ENCODE assay signal across 13 mouse cellular contexts in the genomic region with DNA sequence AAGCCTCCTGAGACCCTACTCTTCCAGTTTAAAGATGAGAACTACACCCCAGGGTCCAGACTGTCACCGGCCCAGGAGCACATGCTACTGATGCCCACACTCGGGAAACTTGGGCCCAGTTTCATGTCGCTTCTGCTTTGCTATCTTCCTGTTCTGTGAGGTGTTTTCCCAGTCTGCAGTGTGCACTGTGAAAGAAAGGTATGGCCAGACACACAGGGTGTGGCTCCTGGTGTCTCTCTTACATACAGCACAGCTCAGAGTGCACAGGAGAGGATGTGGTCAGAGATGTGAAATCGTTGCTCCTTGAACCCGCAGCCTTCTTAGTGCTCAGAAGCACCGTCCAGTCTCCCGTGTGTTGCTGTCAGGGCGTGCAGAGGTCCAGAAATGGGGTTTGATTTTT. TPM values are rescaled to one million over a fixed set of nuclear protein-coding genes. Genes with fewer than 3 reads are reported as not detected.
DNase-seq lines count a peak whose midpoint lies in the region; ATAC-seq lines count a peak whose summit lies in the region.
"Had no signal": no experiment of that assay in that cellular context is flagged by ENCODE, and none has a peak within 500 bp of the region (broad histone marks: within the 10 kb centered on the region; RNA-seq: fewer than 3 reads in every experiment).

No protein-coding gene starts in this region.

- no peak overlapping the region for H3K9ac ChIP-seq in liver, embryonic 11.5 days (ENCODE audit: low read depth, low read length)
- no peak overlapping the region for H3K9ac ChIP-seq in liver, embryonic 12.5 days
- H3K9ac ChIP-seq: forebrain, embryonic 12.5 days; lung, embryonic 15.5 days had no signal

- no peak overlapping the region for H3K4me2 ChIP-seq in liver, embryonic 11.5 days
- no peak overlapping the region for H3K4me2 ChIP-seq in liver, embryonic 12.5 days
- H3K4me2 ChIP-seq: forebrain, embryonic 12.5 days; lung, embryonic 15.5 days had no signal

- no peak overlapping the region for H3K4me3 ChIP-seq in liver, embryonic 11.5 days (ENCODE audit: low read depth, low read length)
- no peak overlapping the region for H3K4me3 ChIP-seq in liver, embryonic 12.5 days
- H3K4me3 ChIP-seq: forebrain, embryonic 12.5 days; lung, embryonic 15.5 days; myocyte had no signal

- WGBS in liver, embryonic 11.5 days, result 57% methylated on average over 8 of the region's 8 CpGs
- 41% methylated on average over 8 of the region's 8 CpGs for WGBS in liver, embryonic 12.5 days (ENCODE audit: insufficient replicate concordance)

- DNase-seq in liver, embryonic 11.5 days (ENCODE audit: low spot score), result no peak
- peak; percentile 77 for DNase-seq in naive thymus-derived CD4-positive, alpha-beta T cell, adult 2 months (ENCODE audit: low read depth)
- peak; percentile 54 for DNase-seq in thymus, postnatal 14 days
- no peak for DNase-seq in ovary, postnatal 14 days (ENCODE audit: low spot score)
- DNase-seq in left cerebral cortex, adult 9 months (ENCODE audit: low spot score in 2 of 2), result no peak
- DNase-seq in layer of hippocampus, adult 18-20 months (ENCODE audit: low spot score in 2 of 2), result no peak
- DNase-seq: right cerebral cortex, postnatal 14 days had no signal

- no peaks in the 10 kb centered on the region for H3K27me3 ChIP-seq in liver, embryonic 11.5 days (replicated peaks; ENCODE audit: control insufficient read depth, insufficient read depth, low read length)
- H3K27me3 ChIP-seq in liver, embryonic 12.5 days (replicated peaks), result no peaks in the 10 kb centered on the region
- H3K27me3 ChIP-seq: lung, embryonic 15.5 days had no signal

- H3K9me3 ChIP-seq in liver, embryonic 11.5 days (ENCODE audit: control insufficient read depth, low read length), result no peaks in the 10 kb centered on the region
- H3K9me3 ChIP-seq in liver, embryonic 12.5 days (replicated peaks), result no peaks in the 10 kb centered on the region
- H3K9me3 ChIP-seq: lung, embryonic 15.5 days had no signal

- 0 out of 2 replicates have a peak, but pooled peaks have one; percentile 29 for ATAC-seq in liver, embryonic 11.5 days (replicated peaks; ENCODE audit: low FRiP score)
- no peak for ATAC-seq in liver, embryonic 12.5 days
- ATAC-seq in erythroid progenitor cell, adult 5-6 weeks (replicated peaks; ENCODE audit: low FRiP score, poor library complexity, severe bottlenecking), result 0 out of 2 replicates have a peak, but pooled peaks have one; percentile 10

- H3K36me3 ChIP-seq in liver, embryonic 11.5 days (ENCODE audit: control insufficient read depth, insufficient read depth, low read length), result no peaks in the 10 kb centered on the region
- no peaks in the 10 kb centered on the region for H3K36me3 ChIP-seq in liver, embryonic 12.5 days
- H3K36me3 ChIP-seq: forebrain, embryonic 12.5 days; lung, embryonic 15.5 days had no signal

- no peaks in the 10 kb centered on the region for H3K4me1 ChIP-seq in liver, embryonic 11.5 days (replicated peaks; ENCODE audit: control insufficient read depth, insufficient read depth, low read length)
- H3K4me1 ChIP-seq in liver, embryonic 12.5 days, result no peaks in the 10 kb centered on the region

- H3K27ac ChIP-seq in liver, embryonic 11.5 days (ENCODE audit: low read depth, low read length), result no peak overlapping the region
- no peak overlapping the region for H3K27ac ChIP-seq in liver, embryonic 12.5 days
- H3K27ac ChIP-seq: forebrain, embryonic 12.5 days; kidney, postnatal 0 days; lung, embryonic 15.5 days had no signal

RNA-seq across cellular contexts. Expression of gene Degs1, which starts 28.0 kb away (rescaled TPM):
- 129 and 132 TPM in 2 replicates for polyA plus RNA-seq in liver, embryonic 11.5 days (2014; fragmentation: Nextera tagmentation; extraction: Ambion mirVana)
- polyA plus RNA-seq in liver, embryonic 12.5 days (2016; fragmentation: Nextera tagmentation; extraction: Ambion mirVana), result 105 and 110 TPM in 2 replicates
- total RNA-seq in erythroid progenitor cell, adult 5-6 weeks (2015; ENCODE audit: low replicate concordance), result 70.3 and 79.2 TPM in 2 replicates
- 31.8 and 33.1 TPM in 2 replicates for total RNA-seq in erythroid progenitor cell, adult 5-6 weeks (2017; ENCODE audit: low replicate concordance)
- total RNA-seq in layer of hippocampus, adult 18-20 months (2021), result 10 to 100 TPM; 68.8 to 68.9 TPM

Comparison
In these comparisons a context has a peak if more than half of its experiments do, and no peak if none do; other contexts are left out.
1. DNase-seq: peak in naive thymus-derived CD4-positive, alpha-beta T cell, adult 2 months (single experiment) and thymus, postnatal 14 days (single experiment); none in liver, embryonic 11.5 days (single experiment), ovary, postnatal 14 days (single experiment), left cerebral cortex, adult 9 months (0 of 2) and layer of hippocampus, adult 18-20 months (0 of 2).